Mouse (Mus musculus): ENCODE data around the gene Gm10310.
"Not testable (repeated sequence)": the region's sequence is repeated elsewhere in the genome, so short reads cannot be mapped to it uniquely, and the experiment has no call there.

Gene Gm10310

DNA sequence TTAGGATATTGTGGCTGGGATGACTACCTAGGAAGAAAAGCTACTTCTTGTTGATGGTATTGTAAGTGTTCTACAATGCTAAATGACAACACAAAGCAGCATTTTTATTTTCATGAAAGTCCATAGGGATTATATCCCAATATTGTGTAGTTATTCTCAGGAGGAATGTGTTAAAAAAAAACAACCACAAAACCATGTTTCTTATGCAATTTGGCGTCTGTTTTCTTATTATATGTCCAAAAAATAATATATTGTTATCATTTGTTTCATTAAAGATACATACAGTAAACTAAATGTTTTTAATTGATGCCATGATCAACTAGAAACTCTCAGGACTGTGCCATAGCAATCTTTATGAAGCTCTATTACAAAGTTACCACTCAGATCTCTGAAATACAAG is at the start of gene Gm10310:
Gene Gm10310 (minus strand): TSS at position 101 of the 400 bp plus-strand sequence.
- not testable (repeated sequence) for DNase-seq (ENCODE audit: low spot score in 2 of 2)

DNA sequence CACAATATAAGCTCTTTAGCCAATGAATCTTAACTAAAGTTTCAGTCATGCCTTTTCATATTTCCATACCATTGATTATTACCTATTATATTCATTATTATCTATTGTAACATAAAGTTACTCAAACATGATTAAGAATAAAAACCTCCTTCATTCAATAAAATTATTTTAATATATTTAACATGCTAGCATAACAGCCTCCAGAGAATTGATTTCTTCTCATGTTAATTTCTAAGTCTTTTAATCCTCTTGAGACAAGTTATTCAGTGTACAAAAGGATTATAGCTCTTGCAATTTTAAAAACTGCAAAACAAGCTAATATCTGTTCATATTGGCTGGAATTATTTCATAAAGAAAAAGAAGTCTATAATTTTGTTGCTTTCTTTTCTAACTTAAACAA is 45.2 kb upstream of the Gm10310 start, which contains the start of gene Olfr821:
Gene Olfr821 (plus strand): TSS at position 301 of the 400 bp plus-strand sequence.
- DNase-seq (ENCODE audit: low spot score in 2 of 2), result no peak

DNA sequence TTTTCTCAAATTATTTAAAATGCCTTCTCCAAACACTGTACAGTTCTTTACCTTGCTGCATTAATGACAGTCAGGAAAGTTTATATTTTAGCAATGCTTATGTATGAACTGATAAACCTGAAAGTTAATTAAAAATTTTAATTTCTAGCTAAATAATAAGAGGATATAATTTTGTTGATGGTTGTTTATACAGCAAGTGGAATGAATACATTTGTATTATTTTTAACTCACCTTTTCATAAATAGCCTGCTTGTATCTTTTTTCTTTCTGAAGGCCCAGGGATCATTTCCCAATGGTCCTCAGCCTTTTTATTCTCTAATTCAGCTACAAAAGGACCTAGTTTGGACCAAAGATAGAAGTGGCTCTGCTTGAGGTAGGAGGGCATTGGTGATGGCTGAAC is 27.5 kb upstream of the Gm10310 start, which contains the start of gene Olfr820:
Gene Olfr820 (plus strand): TSS at position 301 of the 400 bp plus-strand sequence.
- no peak for DNase-seq (ENCODE audit: low spot score in 2 of 2)

DNA sequence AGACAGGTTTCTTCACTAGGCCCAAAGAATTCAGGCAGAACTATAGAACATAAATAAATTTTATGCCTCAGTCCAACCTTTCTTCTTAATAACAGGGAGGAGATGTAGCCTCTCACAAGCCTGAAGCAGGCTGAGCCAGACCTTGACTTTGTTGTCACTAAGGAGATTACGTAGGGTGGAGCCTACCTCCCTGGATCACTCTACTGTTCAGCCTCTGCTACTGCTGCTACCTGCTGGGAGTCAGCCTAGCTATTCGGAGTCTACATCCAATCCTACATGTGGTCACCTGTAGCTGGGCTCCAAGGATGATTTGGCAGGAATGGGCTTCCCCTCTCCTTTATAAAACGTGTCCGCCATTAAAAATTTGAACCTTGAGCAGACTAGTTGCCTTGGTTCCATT is 20.5 kb upstream of the Gm10310 start:
- DNase-seq (ENCODE audit: low spot score in 2 of 2), result not testable (repeated sequence)

DNA sequence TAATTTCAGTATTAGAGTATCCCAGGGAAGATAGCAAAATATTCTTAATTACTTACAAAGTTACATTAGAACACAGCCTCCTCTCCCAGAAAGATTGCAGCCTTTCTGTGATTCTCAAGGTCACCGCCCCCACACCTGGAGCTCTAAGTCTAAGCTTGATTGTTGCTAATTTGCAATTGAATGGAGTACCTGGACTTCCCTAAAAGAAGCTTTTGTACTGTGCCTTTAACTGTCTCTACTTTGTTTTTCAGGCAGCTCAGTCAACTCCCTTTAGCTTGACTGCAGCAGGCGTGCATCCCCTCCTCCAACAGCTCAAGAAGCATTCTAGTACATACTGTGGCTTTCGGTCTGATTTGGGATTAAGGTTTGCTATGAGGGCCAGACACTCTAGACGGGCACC is 19.2 kb upstream of the Gm10310 start:
- not testable (repeated sequence) for DNase-seq (ENCODE audit: low spot score in 2 of 2)

DNA sequence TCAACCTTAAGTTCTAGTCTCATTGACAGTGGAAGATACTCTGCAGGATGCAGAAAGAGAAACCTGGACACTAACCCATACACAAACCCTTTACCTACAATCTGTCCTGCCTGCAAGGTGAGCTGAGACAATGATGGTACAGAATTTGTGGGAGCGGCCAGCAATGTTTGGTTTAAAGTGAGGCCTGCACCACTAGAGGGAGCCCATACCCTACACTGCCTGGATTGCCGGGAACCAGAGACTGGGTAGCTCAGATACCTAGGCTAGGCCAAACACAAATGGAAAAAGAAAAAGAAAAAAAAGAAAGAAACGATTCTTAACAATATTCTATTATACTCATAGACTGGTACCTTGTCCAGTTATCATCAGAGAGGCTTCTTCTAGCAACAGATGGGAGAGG is 3.0 kb downstream of the Gm10310 start:
- not testable (repeated sequence) for DNase-seq (ENCODE audit: low spot score in 2 of 2)

DNA sequence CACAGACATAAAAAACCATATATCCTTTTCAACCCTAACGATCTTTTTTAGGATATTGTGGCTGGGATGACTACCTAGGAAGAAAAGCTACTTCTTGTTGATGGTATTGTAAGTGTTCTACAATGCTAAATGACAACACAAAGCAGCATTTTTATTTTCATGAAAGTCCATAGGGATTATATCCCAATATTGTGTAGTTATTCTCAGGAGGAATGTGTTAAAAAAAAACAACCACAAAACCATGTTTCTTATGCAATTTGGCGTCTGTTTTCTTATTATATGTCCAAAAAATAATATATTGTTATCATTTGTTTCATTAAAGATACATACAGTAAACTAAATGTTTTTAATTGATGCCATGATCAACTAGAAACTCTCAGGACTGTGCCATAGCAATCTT is 8.8 kb downstream of the Gm10310 start, which contains the start of gene Olfr247:
Gene Olfr247 (minus strand): TSS at position 101 of the 400 bp plus-strand sequence.
- DNase-seq (ENCODE audit: low spot score in 2 of 2), result not testable (repeated sequence)

DNA sequence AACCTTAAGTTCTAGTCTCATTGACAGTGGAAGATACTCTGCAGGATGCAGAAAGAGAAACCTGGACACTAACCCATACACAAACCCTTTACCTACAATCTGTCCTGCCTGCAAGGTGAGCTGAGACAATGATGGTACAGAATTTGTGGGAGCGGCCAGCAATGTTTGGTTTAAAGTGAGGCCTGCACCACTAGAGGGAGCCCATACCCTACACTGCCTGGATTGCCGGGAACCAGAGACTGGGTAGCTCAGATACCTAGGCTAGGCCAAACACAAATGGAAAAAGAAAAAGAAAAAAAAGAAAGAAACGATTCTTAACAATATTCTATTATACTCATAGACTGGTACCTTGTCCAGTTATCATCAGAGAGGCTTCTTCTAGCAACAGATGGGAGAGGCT is 11.9 kb downstream of the Gm10310 start:
- DNase-seq (ENCODE audit: low spot score in 2 of 2), result not testable (repeated sequence)

DNA sequence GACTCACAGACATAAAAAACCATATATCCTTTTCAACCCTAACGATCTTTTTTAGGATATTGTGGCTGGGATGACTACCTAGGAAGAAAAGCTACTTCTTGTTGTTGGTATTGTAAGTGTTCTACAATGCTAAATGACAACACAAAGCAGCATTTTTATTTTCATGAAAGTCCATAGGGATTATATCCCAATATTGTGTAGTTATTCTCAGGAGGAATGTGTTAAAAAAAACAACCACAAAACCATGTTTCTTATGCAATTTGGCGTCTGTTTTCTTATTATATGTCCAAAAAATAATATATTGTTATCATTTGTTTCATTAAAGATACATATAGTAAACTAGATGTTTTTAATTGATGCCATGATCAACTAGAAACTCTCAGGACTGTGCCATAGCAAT is 17.7 kb downstream of the Gm10310 start, which contains the start of gene Olfr819:
Gene Olfr819 (minus strand): TSS at position 101 of the 400 bp plus-strand sequence.
- not testable (repeated sequence) for DNase-seq (ENCODE audit: low spot score in 2 of 2)

DNA sequence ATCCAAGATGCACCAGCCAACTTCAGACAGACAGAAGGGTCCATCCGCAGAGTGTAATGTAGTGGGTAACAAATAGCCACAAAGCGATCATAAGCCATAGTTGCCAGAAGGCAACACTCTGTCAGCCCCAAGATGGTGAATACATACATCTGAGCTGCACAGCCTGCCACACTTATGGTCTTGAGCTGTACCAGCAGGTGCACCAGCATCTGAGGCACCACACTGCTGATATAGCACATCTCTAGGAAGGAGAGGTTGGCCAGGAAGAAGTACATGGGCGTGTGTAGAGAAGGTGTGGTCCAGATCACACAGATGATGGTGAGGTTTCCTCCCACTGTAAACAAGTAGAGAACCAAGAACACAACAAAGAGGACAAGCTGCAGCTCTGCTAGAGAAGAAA is 18.6 kb downstream of the Gm10310 start:
- not testable (repeated sequence) for DNase-seq (ENCODE audit: low spot score in 2 of 2)

DNA sequence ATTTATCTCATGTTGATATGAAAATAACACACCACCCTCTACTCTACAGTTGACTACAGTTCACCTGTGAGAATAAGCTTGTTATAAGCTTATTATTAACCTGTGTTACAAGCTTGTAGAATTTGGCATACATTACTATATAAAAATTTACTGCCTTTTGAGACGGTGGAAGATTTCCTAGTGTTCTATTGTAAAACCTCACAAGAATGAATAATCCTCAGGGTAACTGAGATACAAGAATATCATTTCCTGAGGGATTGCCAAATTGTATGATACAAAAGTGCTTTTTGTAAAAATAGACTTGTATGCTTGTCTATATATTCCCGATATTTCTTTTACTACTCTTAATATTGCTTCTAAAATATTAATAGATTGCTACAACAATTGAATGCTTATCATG is 35.9 kb downstream of the Gm10310 start, which contains the start of gene Olfr818:
Gene Olfr818 (minus strand): TSS at position 101 of the 400 bp plus-strand sequence.
- DNase-seq (ENCODE audit: low spot score in 2 of 2), result no peak
